Mouse (Mus musculus) layer of hippocampus, postnatal 36 days (tissue): ENCODE results near the gene Gm6812. TPM values are rescaled to one million over a fixed set of nuclear protein-coding genes. Genes with fewer than 3 reads are reported as not detected.
"Not testable (repeated sequence)": the region's sequence is repeated elsewhere in the genome, so short reads cannot be mapped to it uniquely, and the experiment has no call there.

Experiments used
- DNase-seq, 2 experiments: peaks; one replicate each; pipeline ENCODE4 v3.0.0; 2022
- total RNA-seq, 2 experiments: library from RNA; stranded (reverse); gene quantifications; 2 replicates each; pipeline ENCODE4 v1.2.3; 2021

The Gm6812 gene
- total RNA-seq: not detected

- DNase-seq: not testable (repeated sequence)
Measured at GRCm38 (mm10) chrX:68892953-68893352, at the start of gene Gm6812. Gm6812 (minus strand) TSS chrX:68893053.

GRCm38 (mm10) chrX:68865145-68865544 lies 27.7 kb downstream of the Gm6812 start:
- DNase-seq: no peak

Other genes with a start within 250 kb of the Gm6812 start
- gene Fmr1, start 214.5 kb downstream of the Gm6812 start, total RNA-seq: 10 to 100 TPM; 57.1 to 66.4 TPM
- gene Fmr1nb, start 131.2 kb downstream of the Gm6812 start, total RNA-seq: under 1 TPM in 1 of 2 experiments, not detected in 1; 0.81 TPM
- gene Gm14698, start 72.0 kb downstream of the Gm6812 start, total RNA-seq: under 1 TPM; 0.61 to 0.77 TPM